Mouse (Mus musculus) bone marrow, adult 2 months (tissue): ENCODE measurements around the gene A030005K14Rik.

Source experiments
- CTCF ChIP-seq: fragments of 200-500 bp; IDR thresholded peaks from 2 replicates; pipeline ENCODE4 v1.5.1; 2011; ENCODE audit warnings: low read length, control low read depth; ENCODE audit not compliant: control insufficient read depth, insufficient read depth
- POLR2A ChIP-seq: fragments of 200-500 bp; IDR thresholded peaks from 2 replicates; pipeline ENCODE4 v1.6.1; 2011; ENCODE audit warnings: low read depth, mild to moderate bottlenecking, control low read depth, low read length, borderline replicate concordance; ENCODE audit not compliant: control insufficient read depth

DNA sequence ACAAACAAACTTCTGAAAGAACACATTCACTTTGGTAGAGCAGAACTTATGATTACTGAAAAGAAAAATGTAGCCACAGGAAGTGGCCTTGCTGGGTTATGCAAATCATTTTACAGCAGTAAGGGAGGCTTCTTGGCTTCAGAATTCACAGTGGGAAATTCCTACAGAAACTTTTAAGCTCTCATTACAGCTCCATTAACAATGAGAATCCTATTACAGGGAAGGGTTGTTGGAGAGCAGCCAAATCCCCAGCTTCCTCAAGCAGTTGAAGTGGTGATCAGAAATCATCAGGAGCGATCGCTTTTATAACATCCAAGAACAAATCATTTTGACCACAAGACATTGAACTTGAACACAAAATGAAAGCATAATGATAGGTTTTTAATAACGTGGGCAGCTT, 42.7 kb upstream of the A030005K14Rik start:
- no peak for TF ChIP-seq CTCF
- no peak for TF ChIP-seq POLR2A
